Mouse (Mus musculus): ENCODE results near the gene Rhov. TPM values are rescaled to one million over a fixed set of nuclear protein-coding genes. Genes with fewer than 3 reads are reported as not detected.

Gene Rhov
- polyA plus RNA-seq, 1 experiment: 2.1 TPM

DNA sequence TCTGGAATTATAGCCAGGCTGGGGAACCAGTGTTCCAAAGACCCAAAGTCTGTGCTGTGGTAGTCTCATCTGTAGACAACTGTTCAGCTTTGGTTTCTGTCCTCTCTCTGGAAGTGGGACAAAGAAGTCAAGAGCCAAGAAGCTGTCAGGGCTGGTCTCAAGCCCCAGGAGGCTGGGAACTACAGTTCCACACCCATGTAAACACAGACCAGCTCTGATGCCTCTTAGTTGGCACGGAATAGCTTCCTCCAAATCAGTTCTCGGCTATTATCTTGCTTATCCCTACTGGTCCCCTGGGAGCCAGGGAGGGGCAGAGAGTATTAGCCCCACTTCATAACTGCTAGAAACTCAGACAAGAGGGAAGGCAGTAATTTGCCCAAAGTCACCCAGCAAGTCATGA lies 9.7 kb downstream of the Rhov start:
- no peak overlapping the region for H3K27ac ChIP-seq (ENCODE audit: control insufficient read depth, insufficient read depth, low read depth, low read length, poor library complexity)
- WGBS: 83% methylated on average over 2 of the region's 2 CpGs
- no peaks in the 10 kb centered on the region; the same call in 1 of the 2 replicates for H3K4me1 ChIP-seq (ENCODE audit: control insufficient read depth, insufficient read depth, low read length)
- no peak for TF ChIP-seq CTCF (IDR thresholded peaks at IDR 0.05; ENCODE audit: control insufficient read depth, insufficient read depth, low read length)
- no peak for TF ChIP-seq POLR2A (IDR thresholded peaks at IDR 0.05; ENCODE audit: borderline replicate concordance, control insufficient read depth, low read depth, low read length)
- H3K4me3 ChIP-seq (replicated peaks; ENCODE audit: control insufficient read depth, low read depth, low read length): no peak overlapping the region

DNA sequence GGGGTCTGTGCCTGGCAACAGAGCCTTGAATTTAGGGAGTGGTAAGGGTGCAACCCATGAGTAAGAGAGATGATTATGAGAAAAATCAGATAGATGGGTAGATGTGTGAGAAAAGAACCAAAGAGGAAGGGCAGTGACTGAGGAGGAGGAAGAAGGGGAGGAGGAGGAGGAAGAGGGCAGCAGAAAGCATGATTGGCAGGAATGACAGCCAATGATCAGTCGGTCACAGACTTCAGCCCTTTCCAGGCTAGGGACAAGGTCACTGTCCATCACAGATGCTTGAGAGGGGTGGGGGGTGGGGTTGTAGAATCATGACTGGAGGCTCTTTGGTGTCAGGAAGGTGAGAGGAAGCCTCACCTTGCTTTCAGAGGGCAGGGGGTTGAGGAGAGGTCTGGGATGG lies 10.6 kb downstream of the Rhov start:
- TF ChIP-seq POLR2A (IDR thresholded peaks at IDR 0.05; ENCODE audit: borderline replicate concordance, control insufficient read depth, low read depth, low read length) (no peak), CTCF (IDR thresholded peaks at IDR 0.05; ENCODE audit: control insufficient read depth, insufficient read depth, low read length) (no peak)
- 59% methylated on average over 1 of the region's 1 CpGs for WGBS
- no peak overlapping the region for H3K4me3 ChIP-seq (replicated peaks; ENCODE audit: control insufficient read depth, low read depth, low read length)
- no peaks in the 10 kb centered on the region; the same call in 1 of the 2 replicates for H3K4me1 ChIP-seq (ENCODE audit: control insufficient read depth, insufficient read depth, low read length)
- H3K27ac ChIP-seq (ENCODE audit: control insufficient read depth, insufficient read depth, low read depth, low read length, poor library complexity): no peak overlapping the region

DNA sequence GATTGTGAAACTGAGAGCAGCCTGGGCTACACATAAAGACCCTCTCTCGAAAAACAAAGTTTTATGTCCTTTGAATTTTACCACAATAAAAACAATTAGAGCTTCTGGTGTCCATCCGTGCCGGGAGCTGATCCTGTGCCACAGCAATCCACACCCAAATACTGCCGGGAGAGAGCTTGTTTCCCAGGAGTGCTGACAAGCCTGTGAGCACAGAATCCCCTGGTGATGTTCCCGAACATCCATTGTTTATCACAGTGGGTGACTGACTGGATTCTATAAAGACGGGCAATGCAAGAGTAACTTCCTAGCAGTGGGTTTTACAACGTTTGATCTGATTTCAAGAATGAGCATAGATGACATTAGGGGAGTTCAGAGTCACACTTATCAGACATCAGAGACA lies 16.1 kb downstream of the Rhov start:
- no peak for TF ChIP-seq CTCF (IDR thresholded peaks at IDR 0.05; ENCODE audit: control insufficient read depth, insufficient read depth, low read length)
- no peak for TF ChIP-seq POLR2A (IDR thresholded peaks at IDR 0.05; ENCODE audit: borderline replicate concordance, control insufficient read depth, low read depth, low read length)

DNA sequence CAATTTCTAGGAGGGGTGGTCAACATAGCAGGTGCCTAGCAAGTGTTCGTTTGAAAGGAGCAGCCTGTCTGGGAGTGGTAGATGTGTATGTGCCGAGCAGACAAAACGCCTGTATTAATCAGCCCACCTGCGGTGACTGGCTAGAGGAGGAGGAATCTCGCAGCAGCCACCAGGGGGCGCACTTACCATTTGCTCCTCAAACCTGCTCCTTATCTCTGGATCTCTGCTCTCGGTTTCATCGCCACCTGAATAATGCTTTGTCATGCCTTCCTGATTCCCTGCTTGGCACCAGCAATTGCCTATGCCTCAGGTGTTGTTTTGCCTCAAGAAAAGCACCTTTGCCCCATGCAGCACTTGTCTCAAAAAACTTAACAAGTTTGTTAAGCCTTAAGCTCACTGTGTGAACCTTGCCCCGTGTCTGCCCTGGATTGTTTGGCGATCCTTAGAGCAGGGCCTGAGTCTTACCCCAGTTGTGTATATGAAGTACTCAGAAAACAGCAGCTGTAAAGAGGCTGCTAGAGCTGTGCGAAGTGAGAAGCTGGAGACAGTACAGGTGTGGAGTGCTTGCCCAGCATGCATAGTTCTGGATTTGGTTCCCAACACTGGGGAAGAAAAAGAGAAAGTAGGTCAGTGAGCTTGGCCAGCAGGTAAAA lies 20.1 kb downstream of the Rhov start:
- TF ChIP-seq POLR2A (IDR thresholded peaks at IDR 0.05; ENCODE audit: borderline replicate concordance, control insufficient read depth, low read depth, low read length) (no peak), CTCF (IDR thresholded peaks at IDR 0.05; ENCODE audit: control insufficient read depth, insufficient read depth, low read length) (peak; percentile 93)
- no peaks in the 10 kb centered on the region; the same call in 1 of the 2 replicates for H3K4me1 ChIP-seq (ENCODE audit: control insufficient read depth, insufficient read depth, low read length)
- 10% methylated on average over 11 of the region's 11 CpGs for whole genome bisulfite sequencing
- no peak overlapping the region for H3K4me3 ChIP-seq (replicated peaks; ENCODE audit: control insufficient read depth, low read depth, low read length)
- H3K27ac ChIP-seq (ENCODE audit: control insufficient read depth, insufficient read depth, low read depth, low read length, poor library complexity): no peak overlapping the region

More for the DNA sequence above, 16.1 kb downstream of the Rhov start:
- Histone ChIP-seq H3K27ac (ENCODE audit: control insufficient read depth, insufficient read depth, low read depth, low read length, poor library complexity) (no peak overlapping the region), H3K4me1 (ENCODE audit: control insufficient read depth, insufficient read depth, low read length) (no peaks in the 10 kb centered on the region; the same call in 1 of the 2 replicates), H3K4me3 (replicated peaks; ENCODE audit: control insufficient read depth, low read depth, low read length) (no peak overlapping the region)
- WGBS: 53% methylated on average over 7 of the region's 7 CpGs

DNA sequence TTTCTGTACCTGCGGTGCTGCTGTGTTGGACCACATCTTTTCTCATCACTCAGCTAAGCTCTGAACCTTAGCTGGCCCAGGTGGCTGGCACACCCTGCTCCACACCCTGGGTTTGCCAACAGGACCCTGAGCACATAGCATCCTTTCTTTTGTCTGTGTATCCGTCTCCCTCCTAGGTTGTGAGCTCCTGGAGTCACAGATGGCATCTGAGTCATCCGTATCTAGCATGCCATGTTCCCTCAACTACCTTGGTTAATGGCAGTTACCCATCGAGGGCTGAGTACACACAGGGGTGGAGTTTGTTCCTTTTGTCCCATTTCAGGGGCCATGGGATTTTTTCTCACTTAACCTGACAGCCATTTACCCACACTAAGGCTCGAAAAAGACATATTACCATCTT lies 20.7 kb downstream of the Rhov start:
- TF ChIP-seq POLR2A (IDR thresholded peaks at IDR 0.05; ENCODE audit: borderline replicate concordance, control insufficient read depth, low read depth, low read length): no peak
- TF ChIP-seq CTCF (IDR thresholded peaks at IDR 0.05; ENCODE audit: control insufficient read depth, insufficient read depth, low read length): no peak
- WGBS: 68% methylated on average over 5 of the region's 5 CpGs
- Histone ChIP-seq H3K4me3 (replicated peaks; ENCODE audit: control insufficient read depth, low read depth, low read length) (no peak overlapping the region), H3K27ac (ENCODE audit: control insufficient read depth, insufficient read depth, low read depth, low read length, poor library complexity) (no peak overlapping the region), H3K4me1 (ENCODE audit: control insufficient read depth, insufficient read depth, low read length) (no peaks in the 10 kb centered on the region; the same call in 1 of the 2 replicates)

DNA sequence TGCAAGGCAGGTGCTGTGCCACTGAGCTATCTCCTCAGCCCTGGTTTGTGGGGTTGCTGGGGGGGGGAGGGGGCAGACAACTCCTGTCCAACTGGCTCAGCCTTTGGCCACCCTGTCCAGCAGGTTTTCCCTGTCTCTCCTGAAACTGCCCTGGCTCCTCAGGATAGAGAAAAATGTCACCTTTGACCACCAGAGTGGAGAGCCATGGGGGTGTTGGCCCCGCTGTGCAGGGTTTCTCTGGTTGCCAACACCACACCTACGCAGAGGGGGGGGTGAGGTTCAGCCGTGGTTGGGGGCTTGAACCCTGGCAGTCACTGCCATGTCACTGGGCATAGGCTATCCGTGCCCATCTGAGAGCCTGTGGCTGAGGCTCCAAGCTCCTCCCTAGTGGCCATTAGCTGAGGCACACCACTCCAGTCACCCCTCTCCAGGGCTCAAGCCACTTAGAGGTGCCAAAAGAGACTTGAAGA lies 21.4 kb downstream of the Rhov start:
- Histone ChIP-seq H3K4me3 (replicated peaks; ENCODE audit: control insufficient read depth, low read depth, low read length) (no peak overlapping the region), H3K27ac (ENCODE audit: control insufficient read depth, insufficient read depth, low read depth, low read length, poor library complexity) (no peak overlapping the region), H3K4me1 (ENCODE audit: control insufficient read depth, insufficient read depth, low read length) (no peaks in the 10 kb centered on the region; the same call in 1 of the 2 replicates)
- WGBS: 66% methylated on average over 4 of the region's 4 CpGs
- TF ChIP-seq CTCF (IDR thresholded peaks at IDR 0.05; ENCODE audit: control insufficient read depth, insufficient read depth, low read length) (no peak), POLR2A (IDR thresholded peaks at IDR 0.05; ENCODE audit: borderline replicate concordance, control insufficient read depth, low read depth, low read length) (no peak)

DNA sequence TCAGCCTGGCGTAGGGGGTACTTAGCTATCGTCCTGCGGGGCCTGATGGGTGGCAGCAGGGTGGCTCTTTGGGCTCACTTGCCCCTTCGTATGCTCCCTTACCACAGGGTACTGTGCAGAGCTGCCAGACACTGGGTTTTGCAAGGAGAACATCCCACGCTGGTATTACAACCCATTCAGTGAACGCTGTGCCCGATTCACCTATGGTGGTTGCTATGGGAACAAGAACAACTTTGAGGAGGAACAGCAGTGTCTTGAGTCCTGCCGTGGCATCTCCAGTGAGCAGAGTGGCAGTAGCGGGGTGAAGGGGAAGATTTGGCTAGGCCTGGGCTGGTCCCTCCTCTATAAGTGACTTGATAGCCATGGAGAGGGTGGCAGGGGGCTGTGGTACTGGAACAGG lies 23.2 kb downstream of the Rhov start:
- H3K27ac ChIP-seq (ENCODE audit: control insufficient read depth, insufficient read depth, low read depth, low read length, poor library complexity): no peak overlapping the region
- H3K4me1 ChIP-seq (ENCODE audit: control insufficient read depth, insufficient read depth, low read length): no peaks in the 10 kb centered on the region; the same call in 1 of the 2 replicates
- WGBS: 80% methylated on average over 9 of the region's 9 CpGs
- no peak overlapping the region for H3K4me3 ChIP-seq (replicated peaks; ENCODE audit: control insufficient read depth, low read depth, low read length)
- TF ChIP-seq POLR2A (IDR thresholded peaks at IDR 0.05; ENCODE audit: borderline replicate concordance, control insufficient read depth, low read depth, low read length): no peak
- no peak for TF ChIP-seq CTCF (IDR thresholded peaks at IDR 0.05; ENCODE audit: control insufficient read depth, insufficient read depth, low read length)

DNA sequence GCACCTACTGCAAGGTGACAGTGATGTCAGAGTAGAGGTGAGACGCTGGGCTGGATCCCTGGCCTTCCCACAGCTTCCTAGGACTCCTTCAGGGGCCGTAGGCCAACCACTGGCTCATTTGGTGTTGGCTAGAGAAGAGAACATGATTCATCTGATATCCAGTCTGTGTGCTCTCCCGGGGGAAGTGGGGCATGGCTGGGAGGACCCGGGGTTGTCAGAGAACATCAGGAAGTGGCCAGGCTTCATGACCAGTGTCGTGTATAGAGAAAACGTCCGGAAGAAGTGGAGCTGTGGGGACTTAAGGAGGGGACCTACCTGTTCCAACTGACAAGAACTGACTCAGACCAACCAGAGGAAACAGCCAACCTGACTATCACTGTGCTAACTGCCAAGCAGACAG lies 25.8 kb downstream of the Rhov start:
- H3K4me1 ChIP-seq (ENCODE audit: control insufficient read depth, insufficient read depth, low read length): no peaks in the 10 kb centered on the region
- no peak overlapping the region for H3K4me3 ChIP-seq (replicated peaks; ENCODE audit: control insufficient read depth, low read depth, low read length)
- TF ChIP-seq CTCF (IDR thresholded peaks at IDR 0.05; ENCODE audit: control insufficient read depth, insufficient read depth, low read length) (no peak), POLR2A (IDR thresholded peaks at IDR 0.05; ENCODE audit: borderline replicate concordance, control insufficient read depth, low read depth, low read length) (no peak)
- WGBS: 64% methylated on average over 7 of the region's 7 CpGs
- H3K27ac ChIP-seq (ENCODE audit: control insufficient read depth, insufficient read depth, low read depth, low read length, poor library complexity): no peak overlapping the region
